Mouse (Mus musculus): ENCODE measurements around the gene Atxn1. TPM values are rescaled to one million over a fixed set of nuclear protein-coding genes. Genes with fewer than 3 reads are reported as not detected.
A peak's percentile ranks its signal among the peaks of the same experiment; 100 is the strongest.

Atxn1 gene
- polyA plus RNA-seq, 2 experiments from 2014 or later: 28.1 to 32.9 TPM

DNA sequence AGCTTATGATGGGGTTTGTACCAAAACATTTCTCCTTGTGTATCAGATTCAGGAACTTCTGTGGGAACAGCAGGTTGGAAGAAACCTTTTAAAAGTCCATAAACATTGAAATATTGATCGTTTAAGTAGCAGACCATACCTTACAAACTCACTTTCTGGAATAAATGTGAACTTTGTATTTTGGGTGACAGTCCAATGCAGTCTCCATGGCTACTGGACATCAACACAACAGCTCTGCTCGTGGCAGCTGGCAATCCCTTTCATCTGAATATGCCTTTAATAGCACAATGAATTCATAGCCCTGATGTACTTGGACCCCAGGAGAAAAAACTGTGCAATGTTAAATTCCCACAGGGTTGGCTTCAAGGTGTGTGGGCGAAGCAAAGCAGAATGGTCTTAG is 302.6 kb downstream of the Atxn1 start:
- no peak for ATAC-seq

DNA sequence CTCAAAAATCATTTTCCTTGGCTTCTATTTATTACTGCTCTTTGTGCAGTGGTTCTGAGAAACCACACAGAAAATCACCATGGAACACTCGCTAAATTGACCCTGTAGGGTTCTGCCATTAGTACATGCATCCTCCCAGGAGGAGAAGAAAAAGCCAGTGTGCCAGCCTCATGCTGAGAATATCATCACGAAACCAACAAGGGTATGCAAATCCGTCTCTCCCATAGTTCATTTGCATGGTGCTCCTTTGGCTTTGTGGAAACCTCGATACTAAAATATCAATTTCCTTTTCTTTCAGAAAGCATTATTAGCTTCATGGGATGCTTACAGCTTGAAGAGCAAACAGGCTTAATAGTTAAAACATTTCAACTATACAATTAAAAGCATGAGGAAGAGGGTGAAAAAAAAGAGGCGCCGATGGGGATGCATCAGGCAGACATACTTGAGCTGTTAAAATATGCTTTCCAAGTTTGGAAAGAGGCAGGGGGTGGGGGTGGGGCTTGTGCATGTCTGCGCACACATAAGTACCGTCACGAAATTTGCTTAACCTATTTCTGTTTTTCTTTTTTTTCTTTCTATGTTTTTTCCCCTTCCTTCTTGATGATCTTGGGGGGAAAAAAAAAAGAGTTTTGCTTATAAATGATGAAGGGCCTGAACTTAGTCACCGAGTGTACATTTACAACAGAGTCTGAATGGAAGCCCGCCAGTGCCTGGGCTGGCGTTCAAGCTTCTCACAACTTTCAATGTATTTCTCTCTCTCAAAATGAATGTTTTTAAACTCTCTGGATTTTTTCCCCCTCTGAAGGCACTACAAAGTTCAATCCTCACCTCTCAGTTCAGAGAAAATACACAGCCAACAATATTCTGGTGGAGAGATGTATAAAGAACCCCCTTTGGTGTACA is 303.3 kb downstream of the Atxn1 start:
- no peak for ATAC-seq

DNA sequence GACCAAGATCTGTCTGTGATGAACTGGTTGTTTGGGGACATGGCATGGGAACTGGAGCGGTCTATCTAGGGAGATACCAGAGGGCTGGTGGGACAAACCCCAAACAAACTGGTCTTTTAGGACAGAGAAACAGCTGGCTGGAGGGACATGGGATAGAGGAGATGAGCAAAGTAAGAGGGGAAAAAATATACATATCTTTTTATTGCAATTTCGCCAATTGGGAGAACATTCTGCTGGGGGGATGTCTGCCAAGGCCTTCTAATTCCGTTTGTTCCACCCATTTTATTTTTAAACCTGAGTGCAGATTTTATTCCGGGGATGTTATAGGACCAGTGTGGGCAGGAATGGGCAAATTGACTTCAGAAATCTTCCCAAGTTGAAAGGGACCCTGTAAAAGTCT is 305.0 kb downstream of the Atxn1 start:
- no peak for ATAC-seq

DNA sequence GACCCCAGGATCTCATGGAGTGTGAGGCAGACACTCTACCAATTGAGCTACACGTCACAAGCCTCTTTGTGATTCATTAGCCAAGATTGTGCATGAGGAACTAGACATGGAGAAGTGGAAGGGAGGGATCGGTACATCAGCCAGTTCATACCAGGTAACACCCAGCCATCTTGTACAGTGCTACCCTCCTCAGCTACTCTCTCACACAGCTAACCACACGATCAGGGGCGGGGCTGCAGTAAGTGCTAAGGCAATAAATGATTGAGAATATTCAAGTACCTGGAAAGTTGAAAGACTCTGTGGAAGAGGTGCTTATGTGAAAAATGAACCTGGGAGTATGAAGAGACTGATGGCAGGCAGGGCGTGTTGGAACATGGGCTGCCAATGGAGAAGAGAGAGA is 306.5 kb downstream of the Atxn1 start:
- ATAC-seq: no peak

DNA sequence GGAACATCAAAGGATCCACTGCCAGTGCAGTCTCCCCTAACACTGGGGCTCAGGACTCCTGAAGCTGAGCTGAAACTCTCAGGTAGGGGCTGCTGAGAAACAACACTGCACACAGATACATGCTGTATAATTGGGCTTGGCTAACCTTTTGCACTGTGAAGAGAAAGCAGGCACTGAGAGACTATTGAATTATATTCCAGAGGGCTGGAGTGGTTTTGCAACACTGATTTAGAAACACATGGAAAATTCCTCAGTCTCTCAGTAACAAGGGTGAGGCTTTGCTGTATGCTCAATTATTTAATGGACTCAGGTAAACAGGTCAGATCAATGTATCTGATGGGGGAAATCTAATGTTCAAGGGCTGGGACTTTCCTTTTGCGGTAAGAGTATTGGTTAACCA is 307.6 kb downstream of the Atxn1 start:
- ATAC-seq: no peak

DNA sequence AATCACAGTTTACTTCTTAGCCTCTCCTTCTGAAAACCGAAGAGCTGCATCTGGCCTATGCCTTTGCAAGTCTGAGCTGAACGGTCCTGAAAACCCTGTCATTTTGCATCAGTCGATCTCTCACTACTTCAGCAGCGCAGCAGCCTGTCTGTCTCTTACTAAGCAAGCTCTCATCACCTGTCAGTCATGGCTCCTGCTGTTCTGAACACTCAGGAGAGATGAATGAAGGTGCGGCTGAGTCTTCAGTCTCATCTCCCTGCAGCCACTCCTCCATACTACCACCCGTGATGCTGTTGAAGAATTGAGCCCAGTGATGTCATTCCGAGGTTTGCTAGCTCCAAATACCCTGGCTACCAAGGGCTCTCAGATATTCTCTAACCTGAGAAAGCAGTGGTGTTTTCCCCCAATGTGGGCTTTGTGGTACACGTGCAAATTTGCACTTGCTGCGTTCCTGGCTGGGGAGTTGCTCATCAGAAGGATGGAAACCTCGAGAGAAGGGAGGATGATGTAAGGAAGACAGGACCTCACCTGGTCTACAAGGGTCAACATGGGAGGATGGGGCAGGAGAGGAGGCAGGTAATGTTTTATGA is 313.1 kb downstream of the Atxn1 start:
- ATAC-seq: no peak

DNA sequence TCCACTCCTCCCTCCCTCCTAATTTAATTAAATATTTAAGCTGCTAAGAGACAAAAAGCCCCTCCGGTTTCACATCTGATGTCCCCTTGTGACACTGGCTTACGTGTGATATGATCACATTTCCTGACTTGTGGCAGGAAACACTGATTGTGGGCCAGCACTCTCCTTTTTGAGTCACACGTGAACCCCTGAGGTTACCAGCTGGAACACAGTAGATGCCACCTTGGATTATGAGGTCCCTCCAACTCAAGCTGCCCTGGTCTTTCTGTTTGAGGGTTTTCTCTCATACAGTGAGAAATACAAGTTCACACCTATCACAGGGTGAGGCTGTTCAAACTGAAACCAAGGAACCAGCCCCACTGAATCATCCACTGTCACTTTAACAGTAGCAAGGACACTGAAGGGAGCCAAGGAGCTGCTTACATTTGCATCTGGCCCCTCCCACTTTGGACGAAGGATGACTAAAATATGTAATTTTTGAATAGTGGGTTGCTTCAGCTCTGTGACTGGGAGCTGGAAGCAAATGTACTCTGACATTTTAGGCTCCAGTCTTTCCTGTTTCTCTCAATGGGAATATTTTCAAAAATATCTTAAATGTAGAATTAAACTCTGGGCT is 315.5 kb downstream of the Atxn1 start:
- peak; percentile 72 for ATAC-seq

DNA sequence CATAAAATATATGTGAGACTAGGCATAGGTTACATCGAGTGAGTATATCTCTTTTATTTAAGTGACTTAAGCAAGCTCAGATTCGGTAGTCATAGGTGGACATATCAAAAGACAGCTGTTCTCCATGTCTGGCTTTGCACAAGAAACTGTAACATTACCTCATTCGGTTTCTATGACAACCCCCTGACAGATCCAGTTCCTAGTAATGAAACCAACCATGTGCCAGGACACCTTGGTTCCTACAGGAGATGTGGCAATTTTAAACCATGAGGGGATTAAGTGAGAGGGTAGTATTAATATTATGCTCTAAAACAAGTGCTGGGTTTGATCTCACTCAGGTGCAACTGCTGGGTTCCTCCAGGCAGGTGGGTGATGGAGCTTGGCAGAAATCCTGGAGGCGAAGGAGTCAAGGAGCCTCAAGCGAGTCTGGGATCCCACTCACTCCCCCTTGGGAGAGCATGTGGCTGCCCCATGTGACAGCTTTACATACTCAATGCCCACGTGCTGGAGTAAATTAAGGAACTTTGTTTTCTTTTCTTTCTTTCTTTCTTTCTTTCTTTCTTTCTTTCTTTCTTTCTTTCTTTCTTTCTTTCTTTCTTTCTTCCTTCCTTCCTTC is 320.9 kb downstream of the Atxn1 start:
- ATAC-seq: no peak

DNA sequence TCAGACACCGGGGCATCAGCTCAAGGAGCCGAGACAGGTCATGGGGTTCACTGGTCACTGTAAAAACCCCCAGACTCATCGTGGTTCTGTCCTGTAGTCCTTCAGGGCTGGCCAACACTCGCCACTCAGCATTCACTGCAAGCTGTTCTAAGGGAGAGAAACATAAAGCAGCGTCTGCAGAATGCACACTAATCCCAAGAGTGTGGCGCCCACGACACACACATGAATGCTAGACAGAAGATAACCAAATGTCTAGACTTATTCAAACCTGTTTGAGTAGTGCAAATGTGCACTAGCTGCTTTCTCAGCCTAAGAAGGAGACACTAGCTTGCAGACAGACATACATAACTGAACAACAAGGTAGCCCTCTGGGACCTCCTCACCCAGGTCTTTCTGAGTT is 321.9 kb downstream of the Atxn1 start:
- ATAC-seq: no peak

DNA sequence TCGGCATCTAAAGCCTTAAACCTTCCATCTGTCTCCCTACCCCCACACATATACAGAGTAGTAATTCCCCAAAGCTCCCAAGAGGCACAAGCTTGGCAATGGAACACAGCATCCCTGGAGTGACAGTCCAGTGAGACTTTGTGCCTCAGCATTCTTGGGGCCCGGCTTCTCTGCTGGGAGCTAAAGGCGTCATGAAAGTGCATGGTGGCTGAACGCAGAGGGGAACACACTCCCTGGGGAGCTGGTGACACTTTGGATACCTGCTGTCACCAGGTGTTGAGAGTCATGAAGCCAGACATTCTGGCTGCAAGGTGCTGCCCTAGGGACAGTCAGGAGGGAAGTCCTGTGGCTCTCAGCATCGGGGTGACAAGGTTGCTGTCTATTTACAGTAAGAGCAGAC is 324.4 kb downstream of the Atxn1 start:
- ATAC-seq: no peak

DNA sequence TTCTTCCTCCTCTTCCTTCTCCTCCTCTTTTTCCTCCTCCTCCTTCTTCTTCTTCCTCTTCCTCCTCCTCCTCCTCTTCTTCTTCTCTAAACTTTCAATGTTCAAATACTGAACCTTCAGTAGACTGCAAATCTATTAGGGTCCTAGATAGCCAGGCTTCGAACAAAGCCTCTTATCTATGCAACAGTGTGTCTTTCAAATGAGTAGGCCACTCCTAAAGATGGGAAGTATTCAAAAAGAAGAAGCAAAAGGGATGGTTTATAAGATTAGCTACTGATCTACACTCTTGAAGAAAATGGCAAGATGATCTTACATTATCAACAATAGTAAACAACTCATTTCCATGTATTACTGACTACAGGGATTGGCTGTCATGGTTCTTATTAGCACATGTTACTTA is 326.5 kb downstream of the Atxn1 start:
- ATAC-seq: no peak

DNA sequence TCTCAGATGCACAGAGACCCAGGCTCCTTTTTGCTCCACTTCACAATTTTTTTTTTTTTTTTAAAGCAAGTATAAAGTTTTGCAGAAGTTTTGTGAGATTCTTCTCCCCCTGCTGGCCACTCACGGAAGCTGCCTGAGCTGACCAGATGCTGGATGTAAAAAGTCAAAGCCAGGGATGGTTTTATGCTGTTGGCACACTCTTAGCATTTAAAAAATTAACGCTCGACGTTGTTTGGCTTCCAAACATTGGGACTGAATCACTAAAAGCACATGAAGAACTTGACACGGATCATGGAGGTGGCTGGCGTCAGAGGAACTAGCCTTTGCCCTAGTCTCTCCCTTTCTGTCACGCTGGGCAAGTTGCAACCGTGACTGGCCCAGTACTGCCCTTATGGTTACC is 327.5 kb downstream of the Atxn1 start:
- no peak for ATAC-seq

DNA sequence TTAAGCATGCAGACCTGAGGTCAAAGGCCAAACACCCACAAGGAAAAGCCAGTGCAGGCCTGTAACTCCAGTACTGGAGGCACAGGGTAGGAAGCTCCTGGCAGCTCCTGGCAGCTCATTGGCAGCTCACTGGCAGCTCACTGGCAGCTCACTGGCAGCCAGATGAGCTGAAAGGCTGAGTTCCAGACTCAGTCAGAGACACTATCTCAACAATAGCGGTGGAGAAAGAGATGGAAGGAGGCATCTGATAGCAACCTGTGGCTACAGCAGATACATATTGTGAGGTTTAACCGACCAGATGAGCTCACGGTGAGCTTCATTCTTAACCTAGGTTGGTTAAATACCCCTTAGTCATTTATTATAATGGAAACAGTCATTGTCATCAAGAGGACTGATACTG is 328.4 kb downstream of the Atxn1 start:
- ATAC-seq: no peak

DNA sequence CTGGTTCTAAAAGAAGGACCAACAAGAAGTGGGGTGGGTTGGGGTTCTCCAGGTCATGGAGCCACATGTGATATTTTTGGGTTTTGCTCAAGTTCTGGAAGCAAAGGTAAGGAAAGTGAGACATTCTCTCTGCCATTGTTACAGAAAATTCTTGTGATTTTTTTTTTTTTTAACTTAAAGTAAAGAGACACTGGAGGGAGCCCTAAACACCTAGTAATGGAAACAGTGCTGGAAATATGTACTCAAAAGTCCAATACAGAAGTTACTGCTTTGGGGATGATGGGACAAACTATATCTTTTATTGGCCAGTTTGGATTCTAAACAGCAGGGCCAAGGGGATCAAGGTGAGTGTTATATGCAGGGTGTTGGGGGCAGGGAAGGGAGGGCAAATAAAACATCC is 330.9 kb downstream of the Atxn1 start:
- ATAC-seq: no peak

DNA sequence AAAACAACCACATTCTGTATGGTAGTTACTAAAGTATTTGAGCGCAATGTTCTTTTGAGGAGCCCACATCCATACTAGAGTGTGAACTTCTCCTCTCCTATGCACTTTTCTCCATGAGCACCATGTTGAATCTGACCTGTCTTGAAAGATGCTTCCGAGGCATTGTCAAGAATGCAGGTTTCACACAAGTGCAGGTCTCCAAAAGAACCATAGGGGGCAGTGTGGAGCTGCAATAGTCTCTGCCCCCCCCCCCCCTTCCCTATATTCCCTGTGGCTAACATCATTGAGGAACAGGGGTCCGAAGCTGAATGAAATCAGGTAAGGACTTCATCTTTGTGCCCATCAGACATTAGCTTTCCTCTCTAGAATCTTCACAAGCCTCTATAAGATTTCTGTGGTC is 332.7 kb downstream of the Atxn1 start:
- no peak for ATAC-seq

DNA sequence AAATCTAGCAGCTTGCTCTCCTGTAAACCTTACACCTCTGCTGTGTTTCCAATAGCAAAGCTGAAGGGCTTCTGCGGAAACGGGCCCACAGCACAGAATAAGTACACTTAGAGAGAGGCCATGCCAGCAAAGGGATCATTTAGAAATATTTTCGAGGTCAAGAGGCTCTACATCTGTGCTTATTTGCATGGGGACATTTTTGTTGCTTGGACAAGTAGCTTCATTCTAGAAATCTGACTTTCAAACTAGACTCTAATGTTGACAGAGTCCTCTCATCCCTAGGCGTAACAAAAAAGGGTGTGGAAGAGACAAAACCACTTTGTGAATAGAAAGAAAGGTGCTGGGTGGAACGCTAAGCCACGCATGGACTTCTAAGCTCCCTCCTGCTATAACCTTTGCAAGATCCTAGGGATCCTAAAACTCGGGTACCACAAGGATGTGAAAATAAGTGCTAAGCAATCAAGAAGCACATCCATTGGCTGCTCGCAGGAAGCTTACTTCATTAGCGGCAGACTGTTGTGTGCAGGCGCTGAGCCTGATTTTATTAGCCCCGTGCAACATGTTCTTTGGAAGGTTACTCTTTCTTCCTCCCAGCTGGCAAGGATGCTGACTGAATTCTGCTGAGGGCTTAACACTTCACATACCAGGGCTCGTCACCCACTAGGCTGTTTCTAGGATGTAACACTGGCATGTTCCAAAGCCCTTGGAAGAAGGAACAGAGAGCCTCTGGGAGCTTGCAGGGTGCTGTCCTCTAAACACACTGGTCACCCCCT is 334.1 kb downstream of the Atxn1 start:
- no peak for ATAC-seq

DNA sequence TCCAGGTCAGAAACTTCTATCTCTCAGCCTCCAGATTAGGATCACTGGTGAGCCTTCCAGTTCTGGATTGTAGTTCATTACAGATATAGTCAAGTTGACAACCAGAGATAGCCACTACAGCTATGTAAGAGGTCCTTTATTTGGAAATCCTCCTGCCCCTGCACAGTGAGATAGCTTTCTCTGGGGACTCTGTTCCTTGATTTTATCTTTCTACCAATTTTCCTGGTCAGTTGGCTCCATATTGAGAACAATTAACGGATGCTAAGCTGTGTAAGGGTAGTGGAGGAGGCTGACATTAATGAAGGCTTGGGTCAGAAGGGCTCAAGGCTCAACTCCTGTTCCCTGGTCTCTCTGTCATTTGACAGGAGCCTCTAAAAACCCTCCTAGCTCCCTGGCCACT is 335.1 kb downstream of the Atxn1 start:
- no peak for ATAC-seq

DNA sequence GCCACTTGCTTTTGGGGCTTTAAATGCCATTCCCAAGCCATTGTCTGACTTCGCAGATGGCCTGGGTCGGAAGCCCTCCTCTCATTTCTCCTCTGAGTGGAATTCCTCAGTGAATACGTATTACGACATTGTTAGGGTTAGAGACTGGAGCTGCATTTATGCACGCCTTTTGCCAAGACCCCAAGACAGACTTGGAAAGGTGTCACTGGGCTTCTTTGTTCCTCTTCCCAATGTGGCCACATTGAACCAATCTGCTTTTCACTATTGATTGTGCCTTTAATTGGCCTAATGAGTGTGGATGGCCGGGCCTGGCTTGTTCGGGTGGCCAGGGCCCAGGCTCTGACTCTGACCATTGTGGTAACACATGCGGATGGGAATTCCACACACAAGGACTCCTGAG is 336.5 kb downstream of the Atxn1 start:
- no peak for ATAC-seq

DNA sequence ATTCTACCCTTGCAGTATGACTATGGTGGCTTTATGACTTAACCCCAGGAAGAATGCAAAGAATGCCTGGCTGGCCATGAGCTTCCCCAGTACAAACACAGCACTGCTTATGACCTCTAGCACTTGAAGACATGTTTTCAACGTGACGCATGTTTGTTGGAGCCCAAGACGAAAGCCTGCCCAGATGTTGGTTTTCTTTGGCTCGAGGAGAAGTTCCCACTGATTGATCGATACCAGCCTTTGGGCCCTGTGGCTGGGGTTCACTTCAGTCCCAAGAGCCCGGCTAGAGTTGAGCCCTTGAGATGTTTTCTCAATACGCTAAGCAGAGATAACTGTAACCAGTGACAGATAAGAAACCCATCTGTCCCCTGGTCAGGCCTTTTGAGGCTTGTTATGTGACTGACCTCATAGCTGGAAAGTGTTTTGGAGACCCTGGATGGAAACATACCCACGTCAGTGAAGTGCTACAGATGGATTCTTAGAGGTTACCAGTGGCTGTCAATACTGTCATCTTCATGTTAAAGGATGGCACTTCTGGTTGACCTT is 337.5 kb downstream of the Atxn1 start:
- ATAC-seq: no peak

DNA sequence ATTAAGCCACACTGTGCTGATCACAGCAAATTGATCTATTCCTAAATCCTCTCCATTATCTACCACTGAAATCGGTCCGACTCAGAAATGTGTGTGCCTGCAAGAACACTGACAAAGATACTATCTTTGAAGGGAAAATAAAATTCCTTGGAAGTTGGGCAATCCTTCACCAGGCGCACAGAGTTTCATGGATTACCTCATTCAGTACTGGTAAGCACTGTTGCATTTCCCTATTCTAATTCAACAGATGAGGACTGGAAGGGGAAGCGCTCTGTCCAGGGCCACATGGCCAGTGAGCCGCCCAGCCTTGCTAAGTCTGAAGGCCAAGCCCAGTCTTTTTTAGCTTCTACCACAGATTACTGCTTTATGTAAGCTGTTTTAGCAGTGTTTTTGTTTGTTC is 339.1 kb downstream of the Atxn1 start:
- no peak for ATAC-seq

DNA sequence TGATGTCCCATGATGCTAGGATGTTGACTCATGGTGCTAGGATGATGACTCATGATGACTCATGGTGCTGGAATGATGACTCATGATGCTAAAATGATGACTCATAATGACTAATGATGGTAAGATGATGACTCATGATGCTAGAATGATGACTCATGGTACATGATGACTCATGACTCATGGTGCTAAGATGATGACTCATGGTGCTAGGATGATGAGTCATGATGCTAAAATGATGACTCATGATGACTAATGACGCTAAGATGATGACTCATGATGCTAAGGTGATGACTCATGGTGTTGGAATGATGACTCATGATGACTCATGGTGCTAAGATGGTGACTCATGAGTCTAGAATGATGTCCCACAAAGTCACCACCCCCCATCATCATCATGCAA is 341.0 kb downstream of the Atxn1 start:
- peak; percentile 36 for ATAC-seq

DNA sequence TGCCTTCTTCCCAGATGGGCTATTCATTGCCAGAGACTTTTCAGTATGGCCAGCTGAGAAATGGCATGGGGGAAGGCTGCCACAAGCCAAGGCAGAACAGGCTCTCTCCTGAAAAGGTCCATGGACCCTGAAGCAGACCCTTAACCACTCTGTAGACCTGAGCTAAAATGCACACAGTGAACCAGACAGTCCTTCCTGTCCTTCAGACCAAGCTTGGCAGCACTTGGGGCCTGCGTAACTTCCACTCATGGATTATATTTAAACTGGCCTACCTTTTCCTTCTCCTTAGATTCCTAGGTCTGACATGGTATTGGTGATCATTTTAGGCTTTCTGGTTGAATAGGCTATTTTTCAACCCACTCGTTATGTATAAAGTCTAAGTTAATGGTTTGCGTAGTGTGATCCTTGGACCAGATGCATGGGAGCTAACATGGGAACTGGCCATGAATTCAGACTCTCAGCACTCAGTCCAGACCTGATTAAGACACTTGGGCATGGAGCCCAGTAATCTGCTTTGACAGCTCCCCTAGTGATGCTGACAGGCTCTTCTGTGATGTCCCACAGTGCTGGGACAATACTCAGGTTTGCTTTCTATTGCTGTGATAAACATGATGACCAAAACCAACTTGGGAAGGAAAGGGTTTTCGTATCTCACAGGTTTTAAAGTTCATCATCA is 341.8 kb downstream of the Atxn1 start:
- ATAC-seq: no peak
